Mouse (Mus musculus) hindbrain, embryonic 14.5 days (tissue): ENCODE measurements around the gene Dhcr24. TPM values are rescaled to one million over a fixed set of nuclear protein-coding genes. Genes with fewer than 3 reads are reported as not detected.

Source experiments
- ATAC-seq: fragments of 200-750 bp; cut with Nextera tagmentation; 2 replicates; pipeline ENCODE4 v1.8.0; 2017; ENCODE audit warnings: moderate number of reproducible peaks, mild to moderate bottlenecking, moderate TSS enrichment, moderate library complexity; ENCODE audit not compliant: low FRiP score
- DNase-seq: peaks from one replicate; pipeline ENCODE4 v3.0.0-alpha.2; 2015; ENCODE audit warnings: low spot score
- H3K27ac ChIP-seq: fragments of 300-500 bp; sonication (generic); 2 replicates; pipeline ENCODE4 v1.5.1; 2014; ENCODE audit warnings: mild to moderate bottlenecking, moderate library complexity
- H3K27me3 ChIP-seq: fragments of 300-500 bp; sonication (generic); 2 replicates; pipeline ENCODE4 v1.6.1; 2014; ENCODE audit warnings: mild to moderate bottlenecking, low read length, mixed read lengths; ENCODE audit not compliant: control insufficient read depth, insufficient read depth
- H3K36me3 ChIP-seq: fragments of 300-500 bp; sonication (generic); replicated peaks from 2 replicates; pipeline ENCODE4 v1.6.1; 2014; ENCODE audit not compliant: control insufficient read depth, insufficient read depth
- H3K4me1 ChIP-seq: fragments of 300-500 bp; sonication (generic); replicated peaks from 2 replicates; pipeline ENCODE4 v1.6.1; 2014; ENCODE audit warnings: antibody characterized with exemption, low read length, mixed read lengths; ENCODE audit not compliant: control insufficient read depth, insufficient read depth
- H3K4me2 ChIP-seq: fragments of 300-500 bp; sonication (generic); replicated peaks from 2 replicates; pipeline ENCODE4 v1.6.1; 2014; ENCODE audit warnings: mild to moderate bottlenecking, moderate library complexity
- H3K4me3 ChIP-seq: fragments of 300-500 bp; sonication (generic); replicated peaks from 2 replicates; pipeline ENCODE4 v1.5.1; 2014; ENCODE audit warnings: mild to moderate bottlenecking, low read length
- H3K9ac ChIP-seq: fragments of 300-500 bp; sonication (generic); 2 replicates; pipeline ENCODE4 v1.6.1; 2014
- H3K9me3 ChIP-seq: fragments of 300-500 bp; sonication (generic); 2 replicates; pipeline ENCODE4 v1.6.1; 2016; ENCODE audit warnings: low read length; ENCODE audit not compliant: control insufficient read depth
- WGBS: fragments of 180-500 bp; shearing (Covaris S2); extraction: QIAGEN DNeasy Blood & Tissue Kit; methylation state at CpG from one replicate; pipeline ENCODE4 v1.1.7; 2014; 5-methylcytosine and 5-hydroxymethylcytosine counted together
- polyA plus RNA-seq: library from polyadenylated mRNA; unstranded; fragments of >200 nt; fragmentation: Nextera tagmentation; extraction: Ambion mirVana; gene quantifications from 2 replicates; pipeline ENCODE4 v1.2.1, GENCODE M21; 2014

The Dhcr24 gene
- polyA plus RNA-seq, 1 experiment from 2014 or later = 25.7 TPM

- no peak overlapping the region for H3K9ac ChIP-seq
- no peaks in the 10 kb centered on the region for H3K27me3 ChIP-seq
- no peak overlapping the region for H3K27ac ChIP-seq
- no peaks in the 10 kb centered on the region for H3K9me3 ChIP-seq
- 89% methylated on average over 5 of the region's 5 CpGs for WGBS
- ATAC-seq (no peak), DNase-seq (no peak)
- peaks cover 13% of the 10 kb centered on the region for H3K4me1 ChIP-seq
- H3K4me3 ChIP-seq = no peak overlapping the region
- H3K36me3 ChIP-seq = no peaks in the 10 kb centered on the region
- H3K4me2 ChIP-seq = no peak overlapping the region
Observed at GRCm38 (mm10) chr4:106557262-106557661, 3.6 kb upstream of the Dhcr24 start.

- H3K27me3 ChIP-seq = no peaks in the 10 kb centered on the region
- H3K9me3 ChIP-seq = no peaks in the 10 kb centered on the region
- no peaks in the 10 kb centered on the region for H3K36me3 ChIP-seq
- no CpG with 5 or more reads among the region's 1 CpGs for WGBS
- no peak overlapping the region for H3K9ac ChIP-seq
- no peak for ATAC-seq
- no peak overlapping the region for H3K4me2 ChIP-seq
- H3K4me1 ChIP-seq = peaks cover 21% of the 10 kb centered on the region
- H3K4me3 ChIP-seq = no peak overlapping the region
- no peak overlapping the region for H3K27ac ChIP-seq
- DNase-seq = no peak
Observed at GRCm38 (mm10) chr4:106557978-106558377, 2.9 kb upstream of the Dhcr24 start.

- no peak for DNase-seq
- WGBS = 32% methylated on average over 13 of the region's 13 CpGs
- H3K27ac ChIP-seq = peak overlapping the region; percentile 90
Observed at GRCm38 (mm10) chr4:106559343-106560212, 1.3 kb upstream of the Dhcr24 start.

GRCm38 (mm10) chr4:106560213-106560845, 509 bp upstream of the Dhcr24 start:
- no peaks in the 10 kb centered on the region for H3K27me3 ChIP-seq
- peak overlapping the region; percentile 49 for H3K9ac ChIP-seq
- WGBS = 2% methylated on average over 20 of the region's 20 CpGs
- peak overlapping the region; percentile 81 for H3K4me3 ChIP-seq
- peaks cover 33% of the 10 kb centered on the region for H3K4me1 ChIP-seq
- H3K4me2 ChIP-seq = peak overlapping the region; percentile 87
- DNase-seq (no peak), ATAC-seq (no peak)
- peaks cover 14% of the 10 kb centered on the region for H3K36me3 ChIP-seq
- H3K9me3 ChIP-seq = no peaks in the 10 kb centered on the region
- H3K27ac ChIP-seq = peak overlapping the region; percentile 90

More at GRCm38 (mm10) chr4:106559343-106560212, 1.3 kb upstream of the Dhcr24 start:
- H3K9ac ChIP-seq = peak overlapping the region; percentile 49; the same call in 1 of the 2 replicates
- no peak for ATAC-seq
- peak overlapping the region; percentile 81 for H3K4me3 ChIP-seq
- H3K4me1 ChIP-seq = peaks cover 33% of the 10 kb centered on the region
- H3K9me3 ChIP-seq = no peaks in the 10 kb centered on the region
- no peaks in the 10 kb centered on the region for H3K27me3 ChIP-seq
- peak overlapping the region; percentile 87 for H3K4me2 ChIP-seq
- peaks cover 7% of the 10 kb centered on the region for H3K36me3 ChIP-seq

GRCm38 (mm10) chr4:106562006-106562405, 1.2 kb downstream of the Dhcr24 start:
- Histone ChIP-seq H3K9ac (peak overlapping the region; percentile 76), H3K4me3 (peak overlapping the region; percentile 81), H3K27ac (no peak overlapping the region), H3K9me3 (no peaks in the 10 kb centered on the region), H3K36me3 (peaks cover 31% of the 10 kb centered on the region), H3K4me1 (peaks cover 33% of the 10 kb centered on the region), H3K27me3 (no peaks in the 10 kb centered on the region), H3K4me2 (peak overlapping the region; percentile 87)
- ATAC-seq (no peak), DNase-seq (no peak)
- WGBS = 8% methylated on average over 6 of the region's 6 CpGs

DNA sequence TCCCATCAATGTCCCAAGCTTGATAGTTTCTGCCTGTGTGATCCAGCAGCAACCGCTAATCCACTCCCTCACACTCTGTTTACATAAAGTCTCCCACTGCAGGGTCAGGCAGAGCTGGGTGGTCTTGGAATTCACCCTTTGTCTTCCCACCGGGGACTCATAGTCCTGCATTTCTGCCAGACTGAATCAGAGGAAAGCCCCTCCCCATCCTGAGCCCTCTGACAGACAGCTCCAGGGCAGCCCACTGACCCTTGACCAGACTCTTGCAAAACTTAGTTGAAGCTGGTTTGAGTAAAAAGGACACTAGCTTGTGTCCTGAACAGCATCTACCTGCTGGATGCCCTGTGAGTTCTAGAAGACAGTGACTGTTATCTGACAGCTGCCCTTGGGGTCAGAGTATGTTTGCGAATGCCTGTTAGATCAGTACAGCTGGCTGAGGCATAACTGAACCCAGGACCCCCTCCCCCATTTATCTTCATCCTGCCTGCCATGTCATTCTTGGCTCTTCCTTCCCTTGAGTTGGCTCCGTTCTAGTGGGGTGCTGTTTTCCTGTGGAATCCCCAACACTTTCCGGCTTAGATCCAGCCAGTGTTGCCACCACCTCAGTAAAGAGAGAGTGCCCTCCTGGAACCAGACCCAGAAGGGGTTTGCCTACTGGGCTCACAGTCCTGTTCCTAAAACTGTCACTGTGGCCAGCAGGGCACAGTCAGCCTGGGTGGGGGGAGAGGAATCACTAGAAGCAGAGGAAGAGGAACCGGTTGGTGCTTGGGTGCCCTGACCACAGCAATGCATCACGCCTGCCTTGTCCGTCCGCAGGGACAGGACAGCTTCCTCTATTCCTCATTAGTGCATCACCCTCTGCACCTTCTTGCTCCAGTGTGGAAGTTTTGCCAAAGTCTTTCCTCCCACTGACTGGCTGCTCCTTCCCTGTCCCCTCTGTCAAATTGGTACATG, 2.3 kb downstream of the Dhcr24 start:
- 51% methylated on average over 9 of the region's 9 CpGs for WGBS
- Histone ChIP-seq H3K36me3 (peaks cover 42% of the 10 kb centered on the region), H3K27ac (no peak overlapping the region), H3K4me3 (peak overlapping the region; percentile 81), H3K4me1 (peaks cover 33% of the 10 kb centered on the region), H3K9ac (peak overlapping the region; percentile 76), H3K9me3 (no peaks in the 10 kb centered on the region), H3K27me3 (no peaks in the 10 kb centered on the region), H3K4me2 (peak overlapping the region; percentile 87)
- ATAC-seq (no peak), DNase-seq (no peak)

GRCm38 (mm10) chr4:106564161-106564560, 3.3 kb downstream of the Dhcr24 start:
- 82% methylated on average over 11 of the region's 11 CpGs for WGBS
- H3K9me3 ChIP-seq = no peaks in the 10 kb centered on the region
- peak overlapping the region; percentile 87 for H3K4me2 ChIP-seq
- no peak overlapping the region for H3K27ac ChIP-seq
- peak overlapping the region; percentile 81; the same call in 1 of the 2 replicates for H3K4me3 ChIP-seq
- no peak for DNase-seq
- no peak for ATAC-seq
- H3K36me3 ChIP-seq = peaks cover 47% of the 10 kb centered on the region
- no peak overlapping the region for H3K9ac ChIP-seq
- peaks cover 33% of the 10 kb centered on the region for H3K4me1 ChIP-seq
- no peaks in the 10 kb centered on the region for H3K27me3 ChIP-seq

DNA sequence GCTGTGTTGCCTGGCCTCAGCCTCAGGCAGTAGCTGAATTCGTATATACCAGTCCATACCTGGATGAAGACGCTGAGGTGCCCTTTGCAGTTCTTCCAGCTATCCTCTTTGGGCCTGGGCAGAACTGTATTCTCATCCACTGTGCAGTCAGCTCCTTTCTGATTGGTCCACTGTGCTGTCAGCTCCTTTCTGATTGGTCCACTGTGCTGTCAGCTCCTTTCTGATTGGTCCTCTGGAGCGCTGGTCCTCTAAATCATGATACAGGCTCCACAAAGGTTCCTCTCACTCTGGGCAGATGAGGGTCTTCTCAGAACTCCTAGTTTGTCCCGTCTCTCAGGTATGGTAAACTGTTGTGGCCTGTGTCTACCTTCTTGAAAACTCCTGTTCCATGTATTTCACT, 8.8 kb downstream of the Dhcr24 start:
- Histone ChIP-seq H3K36me3 (peaks cover 93% of the 10 kb centered on the region), H3K27ac (no peak overlapping the region), H3K4me2 (no peak overlapping the region), H3K9ac (no peak overlapping the region), H3K4me1 (no peaks in the 10 kb centered on the region), H3K9me3 (no peaks in the 10 kb centered on the region), H3K4me3 (no peak overlapping the region), H3K27me3 (no peaks in the 10 kb centered on the region)
- ATAC-seq = no peak
- no peak for DNase-seq
- 92% methylated on average over 4 of the region's 4 CpGs for WGBS
